Mouse (Mus musculus) cerebellum, postnatal 36 days (tissue): Measurements from ENCODE around the gene Tfg.
A peak's percentile ranks its signal among the peaks of the same experiment; 100 is the strongest.

Experiments used
- DNase-seq, 2 experiments: peaks; one replicate each; pipeline ENCODE4 v3.0.0; 2021 to 2022; ENCODE audit warnings: mixed read lengths in 2 of 2

Gene Tfg

DNA sequence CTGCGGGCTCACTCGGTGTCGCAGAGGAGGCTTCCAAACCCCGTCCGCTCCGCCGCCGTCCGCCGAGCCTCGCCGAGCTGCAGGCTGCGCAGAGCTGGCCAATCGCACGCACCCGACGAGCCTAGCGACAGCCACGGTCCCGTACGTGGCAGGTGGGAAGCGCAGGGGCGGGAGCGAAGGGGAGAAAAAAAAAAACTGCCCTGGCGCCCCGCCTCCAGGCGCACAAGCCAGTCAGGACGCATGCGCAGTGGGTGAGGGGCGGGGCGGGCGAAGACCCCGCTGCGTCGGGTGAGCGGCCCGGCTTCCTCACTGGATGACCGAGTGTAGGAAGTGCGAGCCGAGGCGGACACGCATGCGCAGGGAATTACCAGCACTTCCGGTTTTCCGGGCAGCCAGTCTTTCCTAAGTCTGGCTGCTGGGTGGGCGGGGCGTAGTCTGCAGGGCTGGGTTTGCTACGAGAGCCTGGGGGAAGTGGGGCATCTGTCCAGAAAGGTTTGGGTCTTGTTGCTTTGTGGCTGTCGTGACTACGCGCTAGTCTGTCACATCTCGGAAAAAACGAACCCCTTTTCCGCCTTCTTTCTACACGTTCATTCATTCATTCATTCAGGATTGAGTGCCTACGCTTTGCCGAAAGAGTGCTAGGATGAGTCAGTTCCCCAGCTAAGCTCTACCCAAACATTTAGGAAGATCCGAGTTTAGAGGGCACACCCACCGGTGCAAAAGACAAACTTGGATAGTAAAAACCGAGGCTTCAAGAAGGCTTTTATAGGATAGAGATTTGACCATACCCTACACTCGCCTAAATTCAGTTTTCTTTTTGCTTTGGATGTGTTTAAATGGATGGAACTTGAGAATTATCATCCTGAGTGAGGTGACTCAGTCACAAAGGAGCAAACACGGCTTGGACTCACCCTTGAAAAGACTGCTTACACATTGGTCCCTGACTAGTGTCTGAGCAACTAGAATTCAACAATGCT, at the start of gene Tfg:
Tfg (minus strand) TSS at position 227 of the 977 bp plus-strand sequence.
- DNase-seq = peak; percentile 99

DNA sequence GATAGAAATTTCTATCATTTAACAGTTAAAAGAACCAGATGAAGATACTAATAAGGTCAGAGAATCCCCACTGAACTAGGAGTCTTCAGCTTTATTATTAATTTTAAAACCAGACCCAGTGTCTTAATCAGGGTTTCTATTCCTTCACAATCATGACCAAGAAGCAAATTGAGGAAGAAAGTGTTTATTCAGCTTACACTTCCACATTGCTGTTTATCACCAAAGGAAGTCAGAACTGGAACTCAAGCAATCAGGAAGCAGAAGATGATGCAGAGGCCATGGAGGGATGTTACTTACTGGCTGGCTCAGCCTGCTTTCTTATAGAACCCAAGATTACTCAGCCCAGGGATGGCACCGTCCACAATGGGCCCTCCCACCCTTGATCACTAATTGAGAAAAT, 11.8 kb upstream of the Tfg start:
- no peak for DNase-seq

DNA sequence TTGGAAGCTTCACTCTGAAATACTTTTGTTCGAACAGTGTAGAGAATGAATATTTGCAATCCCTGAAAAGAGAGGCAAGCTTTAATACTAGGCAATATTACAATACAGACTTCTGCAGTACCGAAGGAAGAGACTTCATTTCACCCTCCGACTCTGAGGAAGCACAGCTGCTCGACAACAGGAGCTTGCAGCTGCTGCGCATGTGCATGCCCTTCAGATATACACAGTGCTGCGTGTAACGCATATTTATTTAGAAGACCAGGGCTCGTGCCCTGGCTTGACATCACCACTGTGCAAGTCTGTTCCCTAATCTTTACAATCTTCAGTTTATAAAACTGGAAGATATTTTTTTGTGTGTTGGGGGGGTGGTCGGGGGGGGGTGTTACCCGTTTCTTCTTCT, 7.7 kb upstream of the Tfg start:
- no peak for DNase-seq

DNA sequence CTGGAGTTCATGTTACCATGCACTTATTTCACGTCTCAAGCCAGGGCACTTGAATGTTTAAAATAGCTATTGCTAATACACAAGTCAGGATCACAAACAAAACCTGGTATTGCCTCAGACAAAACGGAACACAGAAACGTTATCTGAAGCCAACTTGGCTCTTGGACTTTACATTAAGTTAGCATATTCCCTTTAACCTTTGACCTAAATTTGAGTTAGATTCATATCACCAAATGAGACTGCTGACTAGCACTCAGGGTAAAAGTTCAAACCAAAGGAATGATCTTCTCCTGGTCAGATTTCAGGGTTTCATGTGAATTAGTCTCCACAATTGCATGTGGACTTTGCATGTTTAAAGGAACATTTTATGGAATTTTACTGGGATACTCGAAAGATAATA, 5.1 kb upstream of the Tfg start:
- DNase-seq = no peak

DNA sequence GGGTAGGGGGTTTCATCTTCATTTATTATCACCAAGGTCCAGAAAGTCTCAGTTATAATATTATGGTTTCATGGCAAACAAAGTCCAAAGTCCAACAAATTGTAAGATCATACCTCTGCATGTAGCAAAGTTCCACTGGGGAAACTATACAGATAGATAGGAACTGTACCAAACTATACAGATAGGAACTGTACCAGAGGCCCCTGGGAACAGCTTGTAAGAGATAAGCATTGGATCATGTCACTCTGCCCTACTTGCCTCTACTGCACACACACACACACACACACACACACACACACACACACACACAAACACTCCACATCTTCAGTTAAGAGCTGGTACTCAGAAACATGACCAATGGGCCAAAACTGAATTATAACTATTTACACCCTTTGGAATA, 1.8 kb upstream of the Tfg start:
- no peak for DNase-seq

DNA sequence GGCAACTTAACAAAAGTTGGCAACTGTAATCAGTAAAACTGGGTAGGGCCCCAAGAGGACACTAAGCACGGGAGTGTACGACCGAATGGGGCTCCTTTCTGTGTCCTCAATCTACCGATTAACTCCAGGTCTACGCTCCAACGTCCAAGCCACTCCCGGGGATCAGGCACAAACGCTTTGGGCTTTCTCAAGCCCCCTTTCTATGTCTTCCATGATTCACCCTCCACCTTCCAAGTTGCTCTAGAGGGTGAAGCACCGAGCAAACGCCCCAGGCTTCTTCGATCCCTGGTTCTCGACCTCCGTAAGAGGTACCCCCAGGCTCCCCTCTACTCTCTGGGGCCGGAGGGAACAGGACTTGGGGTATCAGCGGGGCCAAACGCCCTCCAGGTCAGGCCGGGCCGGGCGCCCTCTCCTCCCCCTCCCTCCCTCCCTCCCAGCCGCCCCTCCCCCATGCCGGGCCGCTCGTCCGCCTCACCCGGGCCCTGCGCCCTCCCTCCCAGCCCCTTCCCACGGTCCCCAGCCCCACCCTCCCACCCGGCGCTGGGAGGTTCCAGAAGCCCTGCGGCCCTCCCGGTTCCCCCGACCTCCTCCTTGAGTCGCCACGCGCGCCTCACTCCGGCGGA, 582 bp downstream of the Tfg start:
- peak in 1 of 2 experiments; percentile 22 for DNase-seq

DNA sequence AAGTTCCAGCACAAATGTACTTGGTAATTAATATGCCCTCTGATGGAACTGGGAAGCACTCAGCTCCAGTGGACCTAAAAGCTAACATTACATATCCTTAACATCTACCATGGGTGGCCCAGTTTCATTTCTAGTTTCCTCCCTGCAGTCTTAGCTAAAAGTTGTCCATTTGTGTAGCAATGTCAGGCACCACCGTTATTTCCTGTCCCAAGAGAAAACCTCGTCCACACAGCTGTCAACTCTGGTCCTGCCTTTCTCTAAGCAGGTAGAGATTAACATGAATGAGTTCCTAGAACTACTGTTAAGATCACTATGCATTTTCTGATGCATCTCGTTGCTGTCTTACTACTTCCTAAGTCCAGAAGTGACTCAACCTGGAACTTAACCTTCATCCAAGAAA, 1.6 kb downstream of the Tfg start:
- DNase-seq = no peak

DNA sequence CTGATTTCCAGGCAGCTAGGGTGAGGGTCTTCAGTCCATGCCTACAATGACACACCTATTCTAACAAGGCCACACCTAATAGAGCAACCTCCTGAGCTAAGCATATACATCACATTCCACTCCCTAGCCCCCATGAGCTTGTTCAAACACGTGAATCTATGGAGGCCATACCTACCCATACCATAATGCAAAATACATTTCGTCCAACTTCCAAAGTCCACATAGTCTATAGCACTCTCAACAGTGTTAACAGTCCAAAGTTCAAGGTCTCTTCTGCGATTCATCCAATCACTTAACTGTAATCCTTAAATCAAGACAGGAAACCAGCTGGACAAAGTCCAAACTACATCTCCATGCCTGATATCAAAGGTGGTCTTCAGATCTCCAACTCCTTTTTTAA, 7.2 kb downstream of the Tfg start:
- DNase-seq = no peak

DNA sequence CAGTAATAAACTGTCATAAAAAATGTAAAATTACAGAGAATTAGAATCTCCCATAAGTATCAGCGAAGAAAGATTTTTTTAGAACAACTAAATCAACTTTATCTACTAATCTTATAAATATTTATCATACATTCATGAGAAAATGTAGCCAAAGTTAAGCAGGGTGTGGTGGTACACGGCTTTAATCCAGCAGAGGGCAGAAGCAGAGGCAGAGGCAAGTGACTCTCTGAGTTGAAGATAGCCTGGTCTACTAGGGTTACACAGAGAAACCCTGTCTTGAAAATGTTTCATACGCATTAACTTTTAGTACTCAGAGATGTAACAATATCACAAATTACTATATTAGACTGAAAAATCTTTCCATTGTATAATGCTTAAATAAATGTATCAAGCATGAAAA, 11.5 kb downstream of the Tfg start:
- no peak for DNase-seq

DNA sequence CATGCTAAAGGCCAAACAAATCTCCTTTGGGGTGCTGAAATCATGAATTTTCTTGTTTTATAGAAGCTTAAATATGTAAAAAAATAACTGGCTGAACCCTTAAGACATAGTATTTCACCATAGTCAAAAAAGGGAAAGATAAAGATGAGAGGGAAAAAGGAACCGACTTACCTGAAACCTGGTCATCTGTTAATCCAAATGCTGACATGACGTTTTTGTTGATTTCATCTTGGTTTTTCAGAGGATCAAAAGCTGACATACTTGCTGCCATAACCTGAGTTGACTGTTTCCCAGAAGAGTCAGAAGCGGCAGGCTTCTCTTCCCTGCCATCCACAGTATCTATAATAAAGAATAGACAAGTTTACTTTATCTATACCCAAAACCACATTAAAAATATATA, 16.4 kb downstream of the Tfg start:
- DNase-seq = no peak

DNA sequence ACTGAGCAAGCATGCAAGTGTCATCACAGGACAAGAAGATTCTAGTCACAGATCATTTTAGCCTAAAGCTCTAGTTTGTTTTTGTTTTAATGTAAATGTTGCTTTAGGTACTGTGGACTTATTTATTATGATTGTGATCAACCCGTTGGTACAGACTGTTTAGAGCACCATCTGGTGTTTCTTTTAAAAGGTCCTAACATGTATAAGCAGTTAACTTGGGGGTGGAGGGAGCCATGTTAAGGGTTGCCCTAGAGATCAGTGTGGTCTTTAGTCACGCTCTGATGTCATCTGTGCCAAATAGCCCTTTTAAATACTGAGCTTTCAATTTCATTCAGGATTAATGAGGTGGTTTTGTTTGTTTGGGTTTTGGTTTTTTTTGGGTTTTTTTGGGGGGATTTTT, 20.8 kb downstream of the Tfg start:
- no peak for DNase-seq

DNA sequence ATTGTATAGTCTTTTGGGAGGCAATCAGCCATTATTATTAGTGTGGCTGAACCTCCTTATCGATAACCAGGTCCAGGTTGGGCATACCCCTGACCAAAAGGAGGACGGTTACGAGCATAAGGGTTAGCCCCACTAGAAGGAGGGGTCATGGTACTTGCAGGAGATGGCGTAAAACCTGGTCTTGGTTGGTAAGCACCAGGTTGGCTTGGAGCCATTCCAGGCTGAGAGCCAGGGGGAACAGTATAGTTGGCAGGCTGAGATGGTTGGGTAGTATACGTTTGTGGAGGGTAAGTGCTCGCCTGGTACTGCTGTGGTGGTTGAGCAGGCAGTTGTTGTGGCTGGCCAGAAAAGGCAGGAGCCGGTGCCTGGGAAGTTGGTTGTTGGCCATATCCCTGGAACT, 26.5 kb downstream of the Tfg start:
- peak in 1 of 2 experiments; percentile 20 for DNase-seq

DNA sequence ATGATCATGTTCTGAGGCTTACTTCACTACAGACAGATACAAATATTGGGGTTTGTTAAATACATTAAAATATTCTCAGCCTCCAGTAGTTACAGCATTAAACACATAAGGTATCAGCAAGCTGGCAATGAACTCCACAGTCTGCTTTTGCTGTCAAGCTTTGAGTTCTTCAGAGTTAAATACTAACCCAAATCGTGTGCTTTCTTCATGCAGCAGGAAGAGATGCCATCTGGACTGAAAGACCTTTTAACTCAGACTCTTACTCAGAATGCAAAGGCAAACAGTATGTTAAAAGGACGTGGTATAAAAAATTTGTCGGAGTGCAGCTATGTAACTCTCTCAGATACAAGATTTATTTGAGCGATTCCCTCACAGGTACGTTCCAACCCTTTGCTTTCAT, 30.5 kb downstream of the Tfg start:
- DNase-seq = no peak

DNA sequence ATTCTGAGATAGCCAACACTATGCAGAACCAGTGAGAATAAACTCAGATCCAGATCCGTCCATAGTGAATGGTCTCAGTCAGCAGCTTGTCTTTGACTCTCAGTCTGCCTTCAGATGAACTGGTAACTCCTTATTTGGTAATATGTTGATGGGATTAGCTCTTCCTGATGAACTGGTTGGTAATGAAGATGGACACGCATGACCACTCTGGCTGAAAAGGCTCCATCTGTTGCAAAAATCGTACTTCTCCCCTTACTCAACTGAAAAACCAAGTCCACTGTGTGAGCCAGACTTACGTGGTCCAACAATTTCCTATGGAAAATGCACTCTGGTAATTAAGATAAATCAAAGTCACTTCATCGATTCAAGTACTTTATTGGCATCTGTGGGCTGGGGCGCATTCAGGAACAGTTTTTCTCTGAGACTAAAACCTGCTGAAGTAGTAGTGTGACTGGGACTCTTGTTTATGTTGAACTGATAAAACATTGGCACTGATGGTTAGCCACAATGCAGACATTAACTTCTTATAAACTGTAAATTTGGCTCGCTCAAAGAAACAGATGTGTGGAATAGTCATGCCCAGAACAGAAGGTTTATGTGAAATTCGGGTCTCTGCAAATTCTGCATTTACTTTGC, 36.1 kb downstream of the Tfg start:
- DNase-seq = no peak

DNA sequence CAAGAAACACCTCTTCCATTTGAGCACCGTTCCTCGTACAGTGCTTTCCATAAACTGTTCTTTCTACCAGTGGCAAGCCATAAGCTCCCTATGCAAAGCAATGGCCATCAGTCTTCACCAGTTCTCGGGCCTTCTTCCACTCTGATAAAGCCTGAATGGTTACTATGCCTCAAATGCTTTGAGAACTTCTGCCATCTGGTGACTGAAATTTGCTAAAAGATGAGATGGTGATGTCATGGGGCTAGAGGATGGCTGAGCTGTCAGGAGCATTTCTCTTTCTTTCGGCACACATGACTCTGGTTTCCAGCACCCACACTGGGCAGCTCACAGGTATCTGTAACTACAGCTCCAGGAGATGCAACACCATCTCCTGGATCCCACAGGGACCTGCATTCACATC, 40.1 kb downstream of the Tfg start:
- DNase-seq = peak; percentile 4 to 29

DNA sequence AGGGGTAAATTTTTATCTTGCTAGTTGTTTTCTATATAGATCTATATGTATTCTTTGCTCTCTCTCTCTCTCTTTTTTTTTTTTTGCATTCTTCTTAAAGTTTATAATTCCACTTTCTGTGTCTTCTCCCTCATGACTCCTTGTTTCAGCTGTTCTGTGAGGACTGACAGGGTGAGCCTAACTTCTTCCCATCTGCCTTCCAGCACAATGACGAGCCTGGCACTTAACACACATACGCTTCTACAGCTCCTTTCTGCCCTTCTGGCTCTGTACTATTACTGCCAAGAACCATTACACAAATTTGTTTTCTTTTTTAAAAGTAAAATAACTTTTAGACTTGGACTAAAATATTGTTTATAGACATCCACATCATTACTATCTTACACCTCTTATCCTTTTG, 43.8 kb downstream of the Tfg start:
- no peak for DNase-seq

DNA sequence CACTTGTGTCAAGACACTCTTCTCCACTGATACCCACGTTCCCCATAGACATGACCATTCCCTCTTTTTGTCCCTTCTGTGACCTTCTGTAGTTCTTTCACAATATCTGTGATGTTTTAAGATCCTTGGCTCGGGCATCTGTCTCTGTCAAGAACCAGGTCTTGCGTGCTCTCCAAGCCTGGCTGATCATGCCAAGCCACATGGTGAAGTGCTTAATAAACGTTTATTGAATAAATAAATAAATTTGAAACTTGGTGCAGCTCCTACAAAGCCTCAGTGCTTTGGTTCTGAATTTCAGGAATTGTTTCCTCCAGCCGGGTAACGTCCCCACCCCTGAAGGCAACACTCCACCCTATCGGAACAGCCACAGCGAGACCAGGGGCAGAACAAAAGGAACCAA, 46.3 kb downstream of the Tfg start:
- DNase-seq = no peak

DNA sequence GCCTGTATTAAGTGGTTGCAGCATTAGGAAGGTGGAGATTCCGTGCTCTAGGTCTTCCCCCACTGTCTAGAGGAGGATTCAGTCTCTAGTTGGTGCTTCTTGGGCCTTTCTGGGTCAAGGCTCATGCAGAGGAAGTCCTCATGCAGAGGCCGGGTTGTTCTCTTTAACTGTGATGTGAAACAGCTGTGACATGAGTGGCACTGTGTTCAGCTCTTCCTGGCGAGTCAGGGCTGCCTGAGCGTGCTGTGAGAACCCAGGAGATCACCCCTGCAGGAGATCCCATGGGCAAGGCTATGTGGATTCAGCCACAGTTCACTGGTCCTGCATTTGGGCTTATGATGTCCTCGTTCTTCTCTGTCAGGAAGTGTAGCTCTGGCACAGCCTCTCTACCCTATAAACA, 47.7 kb downstream of the Tfg start:
- no peak for DNase-seq

DNA sequence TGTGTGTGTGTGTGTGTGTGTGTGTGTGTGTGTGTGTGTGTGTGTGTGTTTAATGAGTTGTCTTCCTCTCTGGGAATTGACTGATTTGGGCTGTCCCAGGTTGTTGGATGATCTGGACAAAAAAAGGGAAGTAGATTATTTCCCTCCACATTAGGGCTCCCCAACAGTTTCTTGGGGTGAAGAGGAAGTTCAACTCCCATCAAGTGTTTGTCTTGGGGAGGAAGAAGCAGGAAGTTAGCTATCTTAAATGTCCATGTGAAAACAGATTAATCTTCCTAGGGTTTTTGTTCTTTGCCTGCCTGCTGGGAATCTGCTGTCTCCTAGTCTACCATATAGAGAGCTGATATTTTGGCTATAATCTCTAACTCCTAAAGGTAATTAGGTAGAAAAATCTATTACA, 58.4 kb downstream of the Tfg start:
- DNase-seq = no peak

DNA sequence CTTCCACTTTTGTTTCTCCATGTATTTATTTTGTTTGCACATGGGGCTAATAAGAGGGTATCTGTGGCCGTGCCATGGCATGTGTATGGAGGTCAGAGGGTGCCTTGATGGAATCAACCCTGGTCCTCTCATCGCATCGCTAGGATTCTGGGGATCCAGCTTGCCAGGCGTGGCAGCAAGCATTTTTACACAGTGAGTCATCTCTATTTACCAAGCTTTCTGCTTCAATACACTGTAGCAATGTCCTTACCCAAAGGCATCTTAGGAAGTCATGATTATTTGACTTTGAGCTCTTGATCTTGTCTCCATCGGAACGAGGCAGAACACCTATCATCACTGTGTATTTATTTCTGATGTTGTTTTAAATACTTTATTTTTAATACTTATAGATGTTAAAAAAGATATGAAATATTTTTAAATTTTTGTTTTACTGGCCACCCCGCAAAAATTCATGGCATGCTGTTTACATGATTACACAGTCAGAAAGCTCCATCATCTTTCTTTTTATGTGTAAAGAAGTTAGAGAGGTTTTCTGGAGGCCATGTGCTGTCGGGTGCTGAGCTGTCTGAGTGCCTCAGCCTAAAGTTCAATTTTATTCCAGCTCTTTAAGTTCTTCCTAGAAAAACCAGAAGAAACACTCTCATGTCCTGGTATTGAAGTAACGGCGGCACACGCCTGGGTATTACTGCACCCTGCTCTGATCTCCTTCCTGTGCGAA, 61.9 kb downstream of the Tfg start:
- DNase-seq = no peak

DNA sequence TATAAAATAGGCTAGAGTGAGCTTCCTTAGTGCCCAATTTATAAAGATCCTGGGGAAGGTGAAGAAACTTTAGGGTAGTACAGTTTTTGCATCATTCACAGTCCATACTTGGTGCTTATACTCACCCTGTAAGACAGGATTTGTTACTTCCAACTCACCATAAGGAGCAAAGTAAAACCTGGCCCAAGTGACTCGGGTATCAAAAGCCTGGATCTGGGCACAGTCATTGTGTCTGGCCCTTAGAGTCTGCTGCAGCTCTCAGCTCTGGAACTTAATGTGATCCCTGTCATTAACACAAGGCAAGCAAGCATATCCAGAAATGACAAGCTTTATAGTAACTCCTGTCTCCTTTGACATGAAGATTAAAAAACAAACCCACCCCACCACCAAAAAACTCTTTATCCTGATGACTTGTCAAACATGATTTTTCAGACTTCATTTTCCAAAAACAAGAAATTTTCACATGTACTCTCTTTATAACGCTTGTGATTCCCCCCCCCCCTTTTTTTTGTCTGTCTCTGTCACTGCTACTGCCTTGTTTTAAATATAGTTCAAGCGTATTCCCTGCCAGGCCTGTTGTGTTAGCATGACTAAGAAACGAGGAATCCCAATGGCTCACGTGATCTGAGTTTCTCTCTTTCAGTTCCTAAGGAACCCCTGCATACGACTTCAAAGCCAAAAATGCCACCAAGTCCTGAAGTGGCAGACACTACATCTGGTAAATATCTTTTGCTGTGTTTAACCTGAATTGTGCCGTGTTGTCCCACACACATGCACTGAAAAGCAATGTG, 70.7 kb downstream of the Tfg start:
- no peak for DNase-seq

DNA sequence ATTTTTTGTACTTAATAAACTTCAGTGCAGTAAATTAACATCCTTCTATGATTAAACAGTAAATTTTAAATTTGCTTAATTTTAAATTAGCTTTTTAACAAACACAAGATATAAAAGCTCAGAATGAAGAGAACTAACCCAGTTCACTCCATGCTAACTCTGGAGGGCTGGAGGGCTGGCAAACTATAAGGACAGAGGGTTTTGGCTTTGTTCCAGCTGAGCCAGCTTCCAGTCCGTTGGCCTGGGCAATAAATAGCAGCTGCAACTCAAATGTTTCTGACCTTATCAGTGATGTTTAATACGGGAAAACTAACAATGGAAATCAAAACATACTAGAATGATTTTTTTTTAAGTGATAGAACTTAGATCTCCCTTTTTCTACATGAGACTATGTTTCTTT, 72.0 kb downstream of the Tfg start:
- no peak for DNase-seq
